Mouse (Mus musculus): ENCODE data around the gene Ncbp3.

Gene Ncbp3
- long read RNA-seq, experiment 1, full-length matches to known transcripts = 12 of 15 reads
- long read RNA-seq, experiment 1, partial matches to known transcripts = 1 of 15 reads
- long read RNA-seq, experiment 1, other reads (novel, unspliced or antisense) = 2 of 15 reads
- long read RNA-seq, experiment 2, full-length matches to known transcripts = 10 of 23 reads
- long read RNA-seq, experiment 2, partial matches to known transcripts = 11 of 23 reads
- long read RNA-seq, experiment 2, other reads (novel, unspliced or antisense) = 2 of 23 reads

DNA sequence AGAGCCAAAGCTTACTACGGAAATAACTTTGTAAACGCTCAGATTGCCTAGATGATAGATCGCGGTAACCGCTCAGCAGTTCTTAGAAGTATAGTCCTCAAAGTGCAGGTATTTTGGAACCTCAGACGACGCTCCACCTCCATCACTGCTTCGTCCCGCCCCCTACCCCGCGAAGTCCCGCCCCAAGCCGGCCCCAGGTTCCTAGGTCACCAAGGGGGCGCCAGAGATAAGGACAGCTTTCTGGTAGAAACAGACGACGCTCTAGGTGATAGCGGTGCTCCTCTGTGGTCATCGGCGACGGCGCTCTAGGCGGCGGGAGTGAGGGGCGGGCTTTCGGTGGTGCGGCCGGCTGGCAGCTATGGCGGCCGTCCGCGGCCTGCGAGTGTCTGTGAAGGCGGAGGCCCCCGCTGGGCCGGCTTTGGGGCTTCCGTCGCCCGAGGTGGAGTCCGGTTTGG lies at the start of gene Ncbp3:
TSS of gene Ncbp3 (plus strand) at position 242 of the 455 bp plus-strand sequence.
- intact Hi-C loops (cut with DNase I) = no loop called here

DNA sequence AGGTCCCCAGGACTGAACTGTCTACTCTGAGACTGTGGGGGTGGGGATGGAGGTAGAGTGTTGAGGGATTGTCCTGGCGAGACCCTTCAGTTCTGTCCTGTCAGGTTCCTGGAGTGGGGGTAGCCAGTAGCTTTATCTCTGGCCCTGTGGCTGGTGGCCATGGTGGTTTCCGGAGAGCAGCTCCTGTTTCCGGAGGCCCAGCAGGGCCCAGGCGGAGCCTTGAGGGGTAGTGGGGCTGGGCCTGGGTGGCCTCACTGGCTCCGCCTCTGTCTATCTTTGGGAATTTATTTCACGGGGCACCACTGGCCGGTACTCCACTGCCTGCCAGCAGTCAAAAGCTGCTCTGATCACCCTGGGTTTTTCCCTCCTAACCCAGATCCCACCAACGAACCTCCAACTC lies 48.8 kb upstream of the Ncbp3 start, which contains the start of gene P2rx1:
TSS of gene P2rx1 (plus strand) at position 333 of the 400 bp plus-strand sequence.
- intact Hi-C loops (cut with DNase I) = no loop called here

DNA sequence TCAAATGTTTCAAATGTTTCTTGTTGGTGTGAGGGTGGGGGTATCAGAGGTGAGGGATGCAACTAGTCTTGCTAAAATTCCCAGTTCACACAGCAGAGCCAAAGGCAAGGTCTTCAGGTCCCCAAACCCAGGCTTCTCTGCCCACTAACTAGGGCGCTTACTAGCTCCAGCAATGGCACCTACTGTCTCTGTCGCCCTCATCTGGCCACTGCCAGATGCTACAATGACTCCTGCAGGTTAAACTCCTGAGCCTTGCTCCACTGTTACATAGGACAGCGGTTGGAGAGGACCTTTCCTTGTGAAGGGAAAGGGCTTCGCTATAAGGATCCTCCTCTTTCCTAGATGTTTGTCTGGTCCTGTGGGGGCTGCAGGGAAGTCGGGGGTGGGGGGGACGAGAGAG lies 46.6 kb upstream of the Ncbp3 start:
- intact Hi-C loops (cut with DNase I) = loop anchor here (1.0 kb wide), 1 partner anchor 75 kb away; no protein-coding TSS in a partner anchor

DNA sequence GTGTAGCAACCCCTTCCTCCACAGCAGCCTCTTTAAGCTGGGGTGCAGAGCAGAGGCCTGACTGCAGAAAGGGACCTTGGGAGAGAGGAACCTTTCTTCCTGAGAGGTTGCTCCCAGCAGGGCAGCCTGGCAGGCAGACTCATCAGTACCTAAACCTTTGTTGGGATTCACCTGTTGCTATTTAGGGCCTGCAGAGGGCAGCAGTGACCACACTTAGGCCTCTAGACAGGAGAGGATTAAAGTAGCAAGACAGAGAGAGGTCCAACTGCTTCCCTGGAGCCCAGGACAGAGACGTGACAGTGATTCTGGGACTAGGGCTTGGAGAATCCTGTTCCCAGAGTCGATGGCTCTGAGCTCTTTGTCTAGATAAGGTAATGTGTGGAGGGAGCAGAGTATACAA lies 41.2 kb upstream of the Ncbp3 start:
- intact Hi-C loops (cut with DNase I) = loop anchor here (1.0 to 5.0 kb wide), 3 partner anchors 33 to 101 kb away; no protein-coding TSS in a partner anchor

DNA sequence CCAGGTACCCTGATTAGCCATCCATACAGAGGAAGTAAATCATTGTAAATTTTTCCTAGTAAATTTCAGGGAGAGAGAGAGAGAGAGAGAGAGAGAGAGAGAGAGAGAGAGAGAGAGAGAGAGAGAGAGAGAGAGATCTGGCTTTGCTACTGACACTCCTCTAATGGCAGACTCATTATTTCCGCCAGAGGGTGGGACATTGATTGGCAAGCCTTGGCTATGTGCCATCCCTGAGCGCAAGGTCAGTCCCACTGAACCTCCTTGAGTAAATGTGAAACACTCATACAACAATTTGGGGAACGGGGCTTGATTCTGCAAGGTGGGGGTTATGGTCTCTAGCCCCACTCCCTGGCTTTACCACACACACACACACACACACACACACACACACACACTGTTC lies 40.5 kb upstream of the Ncbp3 start:
- intact Hi-C loops (cut with DNase I) = loop anchor here (2.0 to 5.0 kb wide), 2 partner anchors 42 to 100 kb away; no protein-coding TSS in a partner anchor

DNA sequence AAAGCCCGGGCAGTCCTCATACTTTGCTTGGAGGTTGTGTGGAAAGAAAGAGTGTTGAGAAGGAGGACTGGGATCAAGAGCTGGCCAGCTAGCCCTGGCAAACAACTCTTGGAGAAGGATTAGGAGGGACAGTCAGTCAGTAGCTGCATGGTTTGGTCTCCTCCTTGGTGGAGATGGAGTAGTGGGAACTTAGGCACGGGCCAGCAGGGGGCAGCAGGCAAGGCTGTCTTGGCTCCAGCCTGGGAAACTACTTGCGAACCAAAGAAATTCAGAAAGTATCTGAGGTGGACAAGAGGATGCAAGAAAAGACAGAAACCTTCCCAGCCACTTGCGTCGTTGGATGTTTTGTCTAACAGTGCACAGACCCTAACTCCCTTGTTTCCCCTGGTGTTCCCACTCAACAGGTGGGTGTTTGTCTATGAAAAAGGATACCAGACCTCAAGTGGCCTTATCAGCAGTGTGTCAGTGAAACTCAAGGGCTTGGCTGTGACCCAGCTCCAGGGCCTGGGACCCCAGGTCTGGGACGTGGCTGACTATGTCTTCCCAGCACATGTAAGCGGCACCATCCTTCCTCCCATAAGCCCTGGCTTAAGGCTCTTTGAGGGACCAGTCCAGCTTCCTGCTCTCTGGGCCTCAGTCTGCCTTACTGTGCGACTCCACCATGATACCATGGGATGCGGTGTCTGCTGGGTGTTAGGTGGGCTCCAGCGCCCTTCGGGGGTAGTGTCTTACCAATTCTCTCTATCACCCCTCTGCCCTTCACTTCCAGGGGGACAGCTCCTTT lies 39.7 kb upstream of the Ncbp3 start:
- intact Hi-C loops (cut with DNase I) = loop anchor here (2.0 to 5.0 kb wide), 2 partner anchors 41 to 99 kb away; no protein-coding TSS in a partner anchor

DNA sequence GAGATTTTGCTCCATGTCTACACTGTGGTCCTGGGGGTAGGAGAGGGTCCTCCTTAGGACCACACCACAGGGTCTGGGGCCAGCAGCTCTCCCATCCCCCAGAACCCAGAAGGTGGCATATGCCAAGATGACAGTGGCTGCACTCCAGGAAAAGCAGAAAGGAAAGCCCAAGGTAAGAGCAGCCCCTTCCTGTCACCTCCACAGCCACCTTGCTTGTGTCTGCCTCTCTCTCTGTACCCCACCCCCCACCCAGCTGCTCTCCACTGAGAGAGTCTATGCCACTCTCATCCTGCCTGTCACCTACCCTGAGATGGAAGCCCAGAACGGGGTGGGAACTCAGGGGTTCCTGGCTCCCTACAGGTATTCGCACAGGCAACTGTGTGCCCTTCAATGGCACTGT lies 38.8 kb upstream of the Ncbp3 start:
- intact Hi-C loops (cut with DNase I) = loop anchor here (5.0 kb wide), 1 partner anchor 98 kb away; no protein-coding TSS in a partner anchor

DNA sequence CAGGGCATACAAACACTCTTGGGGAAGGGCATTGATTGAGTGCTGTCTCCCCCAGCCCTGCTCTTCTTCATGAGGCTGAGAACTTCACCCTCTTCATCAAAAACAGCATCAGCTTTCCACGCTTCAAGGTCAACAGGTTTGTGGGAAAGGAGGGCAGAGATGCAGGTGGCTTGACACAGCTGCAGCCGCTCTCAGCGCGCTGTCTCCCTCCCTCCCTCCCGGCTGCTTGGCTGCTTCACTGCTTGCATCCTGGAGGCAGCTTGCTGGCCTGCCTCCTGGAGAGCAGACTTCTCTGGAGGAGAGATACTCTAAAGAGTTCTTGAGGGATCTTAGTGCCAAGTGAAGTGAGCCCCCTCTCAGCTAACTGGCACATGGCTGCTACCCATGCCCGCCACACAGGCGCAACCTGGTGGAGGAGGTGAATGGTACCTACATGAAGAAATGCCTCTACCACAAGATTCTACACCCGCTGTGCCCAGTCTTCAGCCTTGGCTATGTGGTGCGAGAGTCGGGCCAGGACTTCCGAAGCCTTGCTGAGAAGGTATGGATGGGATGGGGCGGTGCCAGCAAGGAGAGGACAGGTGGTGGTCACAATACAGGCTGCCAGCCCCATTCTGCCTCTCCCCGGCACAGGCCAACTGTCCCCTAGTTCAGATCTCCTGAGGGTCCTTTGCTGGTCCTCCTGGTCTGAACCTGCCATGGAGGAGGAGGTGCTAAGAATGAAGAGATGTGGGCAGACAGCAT lies 37.9 kb upstream of the Ncbp3 start:
- intact Hi-C loops (cut with DNase I) = loop anchor here (5.0 kb wide), 1 partner anchor 98 kb away; no protein-coding TSS in a partner anchor

DNA sequence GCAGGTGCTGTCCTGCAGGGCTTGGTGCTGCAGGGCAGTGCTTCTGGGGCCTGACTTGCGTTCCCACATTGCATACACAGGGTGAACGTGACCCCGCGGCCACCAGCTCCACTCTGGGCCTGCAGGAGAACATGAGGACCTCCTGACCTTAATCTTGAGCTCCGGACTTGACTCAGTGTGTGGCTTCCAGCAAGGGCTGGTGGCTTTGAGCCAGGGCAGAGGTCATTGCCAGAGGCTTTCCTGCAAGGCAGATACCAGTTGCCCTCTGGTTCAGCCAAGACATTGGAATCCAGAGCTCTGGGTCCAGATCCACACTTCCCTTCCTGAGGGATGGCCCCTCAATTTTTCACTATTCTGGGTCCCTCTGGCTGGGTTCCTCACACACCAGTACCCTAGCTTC lies 33.6 kb upstream of the Ncbp3 start:
- intact Hi-C loops (cut with DNase I) = no loop called here

DNA sequence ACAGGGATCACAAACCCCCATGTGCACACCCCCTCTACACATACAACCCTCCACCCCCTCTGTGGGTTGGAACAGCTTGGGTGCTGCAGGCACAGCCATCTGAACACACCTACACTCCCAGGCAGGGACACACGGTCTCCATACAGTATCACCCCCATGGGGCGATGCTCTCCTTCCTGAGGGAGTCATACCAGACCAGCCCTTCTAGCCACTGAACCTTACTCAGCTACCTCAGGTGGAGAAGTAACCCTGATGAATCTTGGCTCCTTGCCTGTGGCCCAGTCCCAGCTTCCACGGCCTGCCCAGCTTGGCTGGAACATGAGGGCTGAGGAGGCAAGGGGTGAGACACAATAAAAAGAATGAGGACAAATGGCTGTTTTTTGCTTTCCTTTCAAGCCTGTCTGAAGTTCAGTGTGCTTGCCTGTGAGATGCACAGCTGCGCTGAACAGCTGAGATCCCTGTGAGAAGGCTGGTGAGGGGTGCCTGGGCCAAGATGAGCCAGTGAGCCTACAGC lies 32.7 kb upstream of the Ncbp3 start:
- intact Hi-C loops (cut with DNase I) = no loop called here

DNA sequence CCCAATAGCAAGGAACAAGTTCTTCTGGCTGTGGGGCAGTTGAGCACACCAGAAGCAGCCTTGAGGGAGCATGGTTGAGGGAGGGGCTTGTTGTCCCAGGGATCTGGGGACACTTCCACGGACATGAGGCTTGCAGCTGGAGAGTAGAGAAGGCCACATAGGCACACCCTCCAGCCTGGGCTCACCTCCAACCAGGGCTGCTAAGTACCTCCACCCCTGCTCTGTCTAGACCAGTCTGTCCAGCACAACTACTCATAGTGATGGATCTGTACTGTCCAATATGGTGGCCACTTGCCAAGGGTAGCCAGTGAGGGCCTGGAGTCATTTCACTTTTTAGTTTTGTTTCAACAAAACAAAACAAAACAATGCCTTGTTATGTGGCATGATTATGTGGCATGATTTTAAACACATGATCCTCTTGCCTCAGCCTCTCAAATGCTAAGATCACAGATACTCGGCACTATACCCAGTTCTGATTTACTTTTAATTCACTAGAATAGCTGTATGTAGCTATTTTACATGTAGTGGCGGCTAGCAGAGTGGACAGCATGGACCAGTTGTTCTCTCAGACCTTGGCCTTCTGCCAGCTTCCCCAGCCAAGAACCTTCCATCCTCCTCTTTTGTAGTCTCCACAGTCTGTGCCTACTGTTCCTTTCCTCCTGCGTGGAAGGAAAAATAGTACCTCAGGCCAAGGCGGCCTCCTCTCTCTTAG lies 32.0 kb upstream of the Ncbp3 start:
- intact Hi-C loops (cut with DNase I) = no loop called here

DNA sequence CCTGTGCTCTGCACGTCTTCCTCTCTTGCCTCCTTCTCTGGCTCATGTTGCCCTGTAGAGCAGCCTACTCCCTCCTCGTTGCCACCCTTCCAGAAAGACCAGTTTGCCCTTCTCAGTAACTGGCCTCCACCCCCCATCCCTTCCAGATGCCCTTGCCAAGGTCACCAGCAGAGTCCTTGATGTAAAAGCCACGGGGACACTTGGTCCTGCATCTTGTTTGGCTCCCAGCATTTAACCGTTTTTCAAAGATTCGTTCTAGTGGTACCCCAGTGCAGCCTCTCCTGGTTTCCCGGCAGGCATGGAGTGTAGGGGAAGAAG lies 31.5 kb upstream of the Ncbp3 start:
- intact Hi-C loops (cut with DNase I) = no loop called here

DNA sequence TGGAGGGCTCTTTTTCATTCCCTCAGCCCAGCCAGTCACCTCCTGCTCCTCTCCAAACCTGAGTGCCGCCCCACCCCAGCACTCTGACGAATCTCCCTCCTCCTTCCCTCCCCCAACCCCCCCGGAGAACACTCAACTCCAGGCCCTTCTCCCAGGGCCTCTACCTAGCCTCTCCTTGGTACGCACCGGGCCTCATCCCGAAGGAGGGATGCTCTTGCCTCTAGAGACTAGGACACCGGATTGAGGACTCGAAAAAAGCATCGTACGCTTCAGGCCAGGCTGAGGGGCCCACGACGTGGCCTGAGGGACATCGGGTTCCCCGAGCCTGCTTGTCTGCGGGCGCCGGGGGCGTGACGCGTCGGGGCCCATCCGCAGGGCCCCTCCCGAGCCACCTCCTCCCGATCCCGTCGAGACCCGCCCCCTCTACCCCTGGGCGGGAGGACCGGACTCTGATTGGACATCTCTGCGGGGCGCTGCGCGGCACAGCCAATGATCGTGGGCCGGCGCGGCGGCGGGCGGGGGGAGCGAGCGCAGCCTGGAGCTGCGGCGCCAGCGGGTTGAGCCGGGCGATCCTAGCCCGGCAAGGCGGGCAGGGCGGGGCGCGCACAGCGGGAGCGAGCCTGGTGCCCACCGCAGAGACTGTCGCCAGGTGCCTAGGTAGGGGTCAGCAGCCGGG lies 29.0 kb upstream of the Ncbp3 start, which contains the start of gene Camkk1:
TSS of gene Camkk1 (plus strand) at position 538 of the 676 bp plus-strand sequence.
- intact Hi-C loops (cut with DNase I) = no loop called here

DNA sequence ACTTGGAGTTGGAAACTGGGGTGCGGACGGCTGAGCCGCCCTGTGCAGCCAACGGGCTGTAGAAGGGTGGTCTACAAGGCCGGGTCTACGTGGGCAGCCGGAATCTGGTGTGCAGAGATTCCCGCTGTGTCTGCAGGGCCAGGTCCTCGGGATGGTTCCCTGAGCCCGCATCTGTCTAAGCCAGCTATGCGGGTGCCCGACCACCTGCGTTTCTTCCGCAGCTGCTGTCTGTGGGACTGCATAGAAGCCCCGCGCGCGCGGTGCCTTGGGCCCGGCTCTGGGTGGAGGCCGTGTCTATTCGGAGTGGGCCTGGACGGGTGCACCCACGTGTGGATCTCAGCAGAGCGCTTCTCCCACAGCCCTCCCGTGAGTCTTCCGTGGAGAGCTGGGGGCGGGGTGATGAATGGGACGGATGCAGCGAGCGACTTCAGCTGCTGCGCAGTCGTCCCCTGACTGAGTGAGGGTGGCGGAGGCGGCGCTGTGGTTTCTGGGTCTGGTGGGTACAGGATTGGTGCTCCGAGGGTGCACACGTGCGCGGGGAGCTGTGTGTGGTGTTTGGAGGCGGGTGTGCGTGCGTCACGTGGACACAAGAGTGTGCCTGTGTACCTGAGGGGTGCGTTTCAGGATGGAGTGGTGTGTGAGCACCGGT lies 28.3 kb upstream of the Ncbp3 start:
- intact Hi-C loops (cut with DNase I) = no loop called here

DNA sequence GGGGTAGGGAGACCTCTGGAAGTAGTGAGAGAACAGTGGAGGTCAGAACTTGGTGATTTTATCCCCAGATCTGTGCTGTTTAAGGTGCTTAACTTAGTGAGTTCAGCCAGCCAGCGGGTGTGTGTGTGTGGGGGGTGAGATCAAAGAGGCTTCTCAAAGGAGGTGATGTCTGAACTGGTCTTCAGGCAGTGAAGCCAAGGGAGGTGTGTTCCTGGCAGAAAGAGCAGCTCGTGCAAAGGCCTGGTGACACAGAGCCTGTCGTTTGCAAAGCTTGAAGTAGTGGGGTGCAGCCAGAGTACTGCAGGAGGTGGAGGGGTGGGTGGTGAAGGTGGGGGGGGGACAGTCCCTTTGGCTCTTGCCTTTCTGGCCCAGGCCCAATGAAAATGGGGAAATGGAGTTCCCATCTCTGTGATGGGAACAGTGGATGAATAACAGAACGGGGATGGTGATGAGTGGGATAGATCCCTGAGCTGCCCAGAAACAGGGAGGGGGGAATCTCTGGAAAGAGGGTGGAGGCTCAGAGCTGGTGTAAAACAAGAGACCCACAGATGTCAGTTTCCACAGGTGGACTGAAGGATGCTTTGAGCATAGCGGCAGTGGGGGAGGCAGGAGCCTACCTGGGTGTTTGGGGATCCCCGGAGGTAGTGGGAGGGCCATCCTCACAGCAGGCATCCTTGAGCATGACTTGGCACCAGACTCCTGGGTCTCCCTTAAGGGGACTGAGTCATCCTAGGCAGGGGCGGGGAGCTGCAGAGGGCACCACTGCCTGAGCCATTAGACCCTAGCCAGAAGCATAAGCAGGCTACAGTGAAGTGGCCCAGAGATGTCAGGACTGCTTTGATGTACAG lies 26.4 kb upstream of the Ncbp3 start:
- intact Hi-C loops (cut with DNase I) = no loop called here

DNA sequence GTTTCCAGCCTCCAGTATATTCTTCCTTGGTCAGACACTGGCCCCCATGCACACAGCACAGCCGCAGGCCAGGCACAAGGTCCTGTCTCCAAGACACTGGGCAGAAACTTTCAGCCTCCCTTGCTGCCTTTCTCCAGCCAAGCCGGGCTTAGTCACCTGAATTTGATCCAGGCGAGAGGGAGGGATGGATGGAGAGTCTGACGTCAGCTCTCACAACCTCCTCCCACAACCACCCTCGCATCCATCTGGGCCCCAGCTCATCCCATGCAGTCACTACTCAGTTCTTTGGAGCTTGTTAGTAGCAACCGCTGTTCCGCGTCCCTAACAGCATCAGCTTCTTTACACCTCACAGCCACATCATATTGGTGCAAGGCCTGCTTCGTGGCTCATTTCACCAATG lies 24.5 kb upstream of the Ncbp3 start:
- intact Hi-C loops (cut with DNase I) = no loop called here

DNA sequence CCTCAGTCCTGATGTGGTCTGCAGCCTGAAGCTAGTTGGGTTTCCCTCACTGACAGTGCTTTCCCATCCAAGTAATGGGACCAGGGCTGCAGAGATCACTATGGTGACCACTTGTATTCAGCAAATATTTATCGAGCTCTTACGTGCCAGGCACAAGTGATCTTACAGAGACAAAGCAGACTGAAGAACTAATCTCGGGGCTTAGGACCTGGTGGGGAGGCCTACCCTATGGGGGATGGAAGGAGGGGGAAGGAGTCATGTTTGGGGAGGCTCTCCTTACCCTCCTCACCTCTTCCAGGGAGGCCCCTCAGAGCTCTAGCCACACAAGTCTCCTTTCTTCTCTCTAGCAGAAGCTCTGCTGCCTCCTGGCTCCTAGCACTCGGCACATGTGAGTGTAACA lies 23.8 kb upstream of the Ncbp3 start:
- intact Hi-C loops (cut with DNase I) = no loop called here

DNA sequence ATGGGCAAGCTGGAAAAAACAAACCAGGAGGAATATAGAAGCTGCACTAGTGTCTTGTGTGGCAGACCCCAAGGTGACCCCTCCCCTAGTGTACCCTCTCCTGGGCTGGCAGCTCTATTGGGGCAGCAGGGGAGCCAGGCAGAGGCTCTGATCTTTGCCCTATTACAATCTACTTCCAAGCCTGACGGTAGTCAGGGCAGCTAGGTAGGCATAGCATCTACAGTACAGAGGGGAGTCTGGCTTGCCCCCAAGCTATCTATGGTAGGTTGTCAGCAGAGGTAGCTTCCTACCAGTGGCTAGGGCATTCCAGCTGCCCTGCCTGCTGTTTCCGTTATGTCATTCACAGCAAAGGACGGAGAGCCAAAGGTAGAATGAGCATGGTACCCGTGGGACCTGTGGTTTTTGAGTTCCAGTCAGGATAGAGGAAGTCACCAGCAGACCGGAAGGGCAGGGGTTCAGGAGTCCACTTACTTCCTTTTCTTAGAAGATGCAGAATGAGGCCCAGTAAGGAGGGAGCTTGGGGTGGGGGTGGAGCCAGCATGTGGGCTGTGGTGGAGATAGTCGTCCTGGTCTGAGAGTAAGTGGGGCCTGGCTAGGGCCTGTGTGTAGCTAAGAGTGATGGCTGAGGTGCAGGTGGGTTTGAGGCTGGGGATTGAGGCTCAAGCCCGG lies 23.2 kb upstream of the Ncbp3 start:
- intact Hi-C loops (cut with DNase I) = no loop called here

Data from adrenal gland (tissue).